In genomic region chr5:82356336-82356735, GRCm38 (mm10) we compare ENCODE assay signal across 17 mouse cellular contexts.
"Had no signal": no experiment of that assay in that cellular context is flagged by ENCODE, and none has a peak within 500 bp of the region (broad histone marks: within the 10 kb centered on the region; RNA-seq: fewer than 3 reads in every experiment).

No protein-coding gene starts in this region.

- DNase-seq: left cerebral cortex, postnatal 4 days; liver; liver, embryonic 13.5 days; liver, postnatal 0 days; lung, adult 18-20 months; lung, adult 2 months; lung, embryonic 14.5 days; lung, postnatal 10 days; lung, postnatal 14 days; lung, postnatal 36 days; lung, postnatal 4 days; midbrain, embryonic 14.5 days had no signal

- ATAC-seq: liver, embryonic 12.5 days; liver, postnatal 0 days; lung, postnatal 0 days; midbrain, embryonic 13.5 days; midbrain, embryonic 15.5 days; midbrain, embryonic 16.5 days had no signal
